Mouse (Mus musculus) erythroblast, embryonic 14.5 days (primary cell): Measurements from ENCODE around the gene Defa30. TPM values are rescaled to one million over a fixed set of nuclear protein-coding genes. Genes with fewer than 3 reads are reported as not detected.
"Not testable (repeated sequence)": the region's sequence is repeated elsewhere in the genome, so short reads cannot be mapped to it uniquely, and the experiment has no call there.

Source experiments
- H3K27me3 ChIP-seq: 2 replicates; pipeline ENCODE4 v1.6.1; 2012; ENCODE audit warnings: inconsistent platforms; ENCODE audit not compliant: control insufficient read depth
- H3K36me3 ChIP-seq: 2 replicates; pipeline ENCODE4 v1.6.1; 2012; ENCODE audit warnings: mild to moderate bottlenecking, inconsistent platforms; ENCODE audit not compliant: control insufficient read depth
- H3K4me1 ChIP-seq: 2 replicates; pipeline ENCODE4 v1.6.1; 2012; ENCODE audit warnings: inconsistent platforms; ENCODE audit not compliant: control insufficient read depth
- H3K4me3 ChIP-seq: replicated peaks from 2 replicates; pipeline ENCODE3; 2012; ENCODE audit warnings: moderate library complexity, mild to moderate bottlenecking, inconsistent platforms
- H3K9me3 ChIP-seq: 2 replicates; pipeline ENCODE4 v1.6.1; 2012; ENCODE audit warnings: low read length, inconsistent platforms, mixed read lengths; ENCODE audit not compliant: control insufficient read depth
- GATA1 ChIP-seq: IDR thresholded peaks from 2 replicates; pipeline ENCODE4 v1.6.1; 2012; ENCODE audit warnings: low read length, inconsistent platforms, mixed read lengths
- TAL1 ChIP-seq: IDR thresholded peaks from 3 replicates; pipeline ENCODE4 v1.6.1; 2012; ENCODE audit warnings: low read length, inconsistent platforms, mixed read lengths
- polyA plus RNA-seq: library from polyadenylated mRNA; stranded (reverse); fragments of >175 nt; gene quantifications from 2 replicates; pipeline ENCODE4 v1.2.3, GENCODE M21; 2012

Gene Defa30
- not detected in 2 replicates for polyA plus RNA-seq

GRCm38 (mm10) chr8:21134342-21134741, at the start of gene Defa30:
Defa30 (plus strand) TSS chr8:21134642.
- H3K36me3 ChIP-seq, H3K4me1 ChIP-seq, H3K4me3 ChIP-seq, H3K9me3 ChIP-seq, H3K27me3 ChIP-seq: not testable (repeated sequence)

- no peaks in the 10 kb centered on the region for H3K27me3 ChIP-seq
- H3K9me3 ChIP-seq: peaks cover 2% of the 10 kb centered on the region; the same call in 1 of the 2 replicates
- H3K4me3 ChIP-seq: no peak overlapping the region
- H3K36me3 ChIP-seq: no peaks in the 10 kb centered on the region
- TF ChIP-seq GATA1: no peak
- TF ChIP-seq TAL1: no peak
- no peaks in the 10 kb centered on the region for H3K4me1 ChIP-seq
These were observed 41.3 kb upstream of the Defa30 start for GRCm38 (mm10) chr8:21093106-21093505.

- H3K4me1 ChIP-seq, H3K36me3 ChIP-seq, H3K27me3 ChIP-seq, H3K9me3 ChIP-seq, H3K4me3 ChIP-seq: not testable (repeated sequence)
These were observed 38.5 kb upstream of the Defa30 start, which contains the start of gene Gm14851 for GRCm38 (mm10) chr8:21095950-21096349. Gm14851 (minus strand) TSS chr8:21096050.

GRCm38 (mm10) chr8:21161977-21162376, 27.5 kb downstream of the Defa30 start, which contains the start of gene Defa22:
Defa22 (plus strand) TSS chr8:21162277.
- H3K4me1 ChIP-seq, H3K9me3 ChIP-seq, H3K4me3 ChIP-seq, H3K36me3 ChIP-seq, H3K27me3 ChIP-seq: not testable (repeated sequence)

Other genes starting within 250 kb of the Defa30 start
- not detected in 2 replicates for gene Defb33, start 242.0 kb upstream of the Defa30 start, polyA plus RNA-seq
- gene Gm15056, start 232.0 kb upstream of the Defa30 start, polyA plus RNA-seq: not detected in 2 replicates
- not detected in 2 replicates for gene Gm6040, start 212.6 kb upstream of the Defa30 start, polyA plus RNA-seq
- gene AY761185, start 189.9 kb upstream of the Defa30 start, polyA plus RNA-seq: not detected in 2 replicates
- not detected in 2 replicates for gene Defa21, start 109.1 kb upstream of the Defa30 start, polyA plus RNA-seq
- gene Defa23, start 79.6 kb upstream of the Defa30 start, polyA plus RNA-seq: not detected in 2 replicates
- not detected in 2 replicates for gene Defa35, start 69.6 kb upstream of the Defa30 start, polyA plus RNA-seq
- gene Defa25, start 50.2 kb upstream of the Defa30 start, polyA plus RNA-seq: not detected in 2 replicates
- not detected in 2 replicates for gene Gm14851, start 38.6 kb upstream of the Defa30 start, polyA plus RNA-seq
- not detected in 2 replicates for gene Defa22, start 27.6 kb downstream of the Defa30 start, polyA plus RNA-seq
- gene Defa31, start 57.0 kb downstream of the Defa30 start, polyA plus RNA-seq: not detected in 2 replicates
- not detected in 2 replicates for gene Gm15293, start 66.9 kb downstream of the Defa30 start, polyA plus RNA-seq
- not detected in 2 replicates for gene Gm15292, start 115.1 kb downstream of the Defa30 start, polyA plus RNA-seq
- not detected in 2 replicates for gene Defa27, start 180.9 kb downstream of the Defa30 start, polyA plus RNA-seq
- gene Defa29, start 192.4 kb downstream of the Defa30 start, polyA plus RNA-seq: not detected in 2 replicates
- not detected in 2 replicates for gene Defa2, start 243.9 kb downstream of the Defa30 start, polyA plus RNA-seq